Mouse (Mus musculus): ENCODE data around the gene Acot11. TPM values are rescaled to one million over a fixed set of nuclear protein-coding genes. Genes with fewer than 3 reads are reported as not detected.
"Not testable (repeated sequence)": the region's sequence is repeated elsewhere in the genome, so short reads cannot be mapped to it uniquely, and the experiment has no call there.

Acot11 gene
- polyA plus RNA-seq, 1 experiment from 2014 or later: 2.8 TPM

DNA sequence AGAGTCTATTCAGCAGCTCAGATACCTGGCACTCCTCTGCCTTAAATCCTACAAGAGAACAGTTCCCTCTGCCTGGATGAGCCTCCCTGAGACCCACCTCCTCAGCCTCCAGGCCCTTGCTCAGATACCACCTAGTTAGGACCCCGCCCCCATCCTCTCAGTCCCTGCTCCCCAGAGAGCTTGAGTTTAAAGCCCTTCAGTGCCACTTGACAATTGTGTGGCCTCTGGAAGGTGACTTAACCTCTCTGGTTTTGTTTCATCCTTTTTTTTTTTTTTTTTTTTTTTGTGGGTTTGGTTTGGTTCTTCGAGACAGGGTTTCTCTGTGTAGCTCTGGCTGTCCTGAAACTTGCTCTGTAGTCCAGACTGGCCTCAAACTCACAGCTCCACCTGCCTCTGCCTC, 9.5 kb downstream of the Acot11 start:
- no peaks in the 10 kb centered on the region for H3K36me3 ChIP-seq (ENCODE audit: control insufficient read depth, insufficient read depth, low read length)
- no peak overlapping the region for H3K4me3 ChIP-seq (ENCODE audit: low read depth, low read length)
- 0 out of 2 replicates have a peak, but pooled peaks cover 5% of the 10 kb centered on the region for H3K4me1 ChIP-seq (replicated peaks; ENCODE audit: control insufficient read depth, insufficient read depth)
- no peak overlapping the region for H3K9ac ChIP-seq (ENCODE audit: low read length)
- H3K4me2 ChIP-seq (replicated peaks; ENCODE audit: low read depth): no peak overlapping the region
- ATAC-seq (ENCODE audit: low FRiP score, low TSS enrichment) (no peak), DNase-seq (ENCODE audit: low spot score) (no peak)
- TF ChIP-seq CTCF (IDR thresholded peaks at IDR 0.05; ENCODE audit: low read depth): no peak
- TF ChIP-seq EP300 (optimal IDR thresholded peaks at IDR 0.05): no peak
- no peaks in the 10 kb centered on the region for H3K9me3 ChIP-seq (ENCODE audit: control insufficient read depth, low read length)
- no peak overlapping the region for H3K27ac ChIP-seq (replicated peaks)
- no peaks in the 10 kb centered on the region for H3K27me3 ChIP-seq (ENCODE audit: control insufficient read depth, insufficient read depth, low read length)
- WGBS: 92% methylated on average over 2 of the region's 2 CpGs

DNA sequence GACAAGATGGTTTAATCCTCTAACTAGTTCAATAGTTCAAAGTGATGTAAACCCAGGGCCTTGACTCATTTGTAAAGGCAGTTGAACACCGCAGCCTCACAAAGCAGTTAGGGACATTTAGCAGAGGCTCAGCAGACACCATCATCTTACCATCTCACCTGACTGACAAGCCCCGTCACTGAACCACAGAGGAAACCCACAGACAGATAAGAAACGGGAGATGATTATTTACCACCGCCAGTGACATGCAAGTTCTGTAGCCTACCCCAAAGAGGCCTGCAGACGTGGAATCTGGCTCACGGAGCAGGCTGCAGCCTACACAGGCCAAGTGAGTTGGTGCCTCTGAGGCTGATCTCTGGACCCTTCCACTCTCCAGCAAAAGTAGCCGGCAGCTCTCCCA, 10.6 kb downstream of the Acot11 start:
- ATAC-seq (ENCODE audit: low FRiP score, low TSS enrichment) (no peak), DNase-seq (ENCODE audit: low spot score) (no peak)
- Histone ChIP-seq H3K4me3 (ENCODE audit: low read depth, low read length) (no peak overlapping the region), H3K27ac (replicated peaks) (no peak overlapping the region), H3K4me2 (replicated peaks; ENCODE audit: low read depth) (no peak overlapping the region), H3K4me1 (replicated peaks; ENCODE audit: control insufficient read depth, insufficient read depth) (no peaks in the 10 kb centered on the region), H3K27me3 (ENCODE audit: control insufficient read depth, insufficient read depth, low read length) (no peaks in the 10 kb centered on the region), H3K9me3 (ENCODE audit: control insufficient read depth, low read length) (no peaks in the 10 kb centered on the region), H3K9ac (ENCODE audit: low read length) (no peak overlapping the region), H3K36me3 (ENCODE audit: control insufficient read depth, insufficient read depth, low read length) (no peaks in the 10 kb centered on the region)
- TF ChIP-seq CTCF (IDR thresholded peaks at IDR 0.05; ENCODE audit: low read depth): no peak
- no peak for TF ChIP-seq EP300 (optimal IDR thresholded peaks at IDR 0.05)
- 83% methylated on average over 7 of the region's 7 CpGs for WGBS

DNA sequence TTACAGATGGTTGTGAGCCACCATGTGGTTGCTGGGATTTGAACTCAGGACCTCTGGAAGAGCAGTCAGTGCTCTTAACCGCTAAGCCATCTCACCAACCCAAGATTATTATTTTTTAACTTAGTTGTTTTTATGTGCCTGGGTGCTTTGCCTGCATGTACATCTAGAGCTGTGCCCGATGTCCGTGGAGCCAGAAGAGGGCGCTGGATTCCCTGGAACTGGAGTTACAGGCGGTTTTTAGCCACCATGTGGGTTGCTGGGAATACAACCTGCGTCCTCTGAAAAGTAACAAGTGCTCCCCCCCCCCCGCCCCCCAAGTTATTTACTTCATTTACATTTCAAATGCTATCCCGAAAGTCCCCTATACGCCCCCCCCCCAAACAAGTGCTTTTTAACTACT, 11.0 kb downstream of the Acot11 start:
- DNase-seq (ENCODE audit: low spot score); H3K27ac ChIP-seq (replicated peaks); H3K27me3 ChIP-seq (ENCODE audit: control insufficient read depth, insufficient read depth, low read length); H3K4me3 ChIP-seq (ENCODE audit: low read depth, low read length); H3K36me3 ChIP-seq (ENCODE audit: control insufficient read depth, insufficient read depth, low read length); H3K4me1 ChIP-seq (replicated peaks; ENCODE audit: control insufficient read depth, insufficient read depth); H3K9ac ChIP-seq (ENCODE audit: low read length); H3K4me2 ChIP-seq (replicated peaks; ENCODE audit: low read depth); ATAC-seq (ENCODE audit: low FRiP score, low TSS enrichment); H3K9me3 ChIP-seq (ENCODE audit: control insufficient read depth, low read length): not testable (repeated sequence)
- WGBS: 93% methylated on average over 9 of the region's 9 CpGs
- TF ChIP-seq CTCF (IDR thresholded peaks at IDR 0.05; ENCODE audit: low read depth): 0 out of 2 replicates have a peak, but pooled peaks have one; percentile 9

DNA sequence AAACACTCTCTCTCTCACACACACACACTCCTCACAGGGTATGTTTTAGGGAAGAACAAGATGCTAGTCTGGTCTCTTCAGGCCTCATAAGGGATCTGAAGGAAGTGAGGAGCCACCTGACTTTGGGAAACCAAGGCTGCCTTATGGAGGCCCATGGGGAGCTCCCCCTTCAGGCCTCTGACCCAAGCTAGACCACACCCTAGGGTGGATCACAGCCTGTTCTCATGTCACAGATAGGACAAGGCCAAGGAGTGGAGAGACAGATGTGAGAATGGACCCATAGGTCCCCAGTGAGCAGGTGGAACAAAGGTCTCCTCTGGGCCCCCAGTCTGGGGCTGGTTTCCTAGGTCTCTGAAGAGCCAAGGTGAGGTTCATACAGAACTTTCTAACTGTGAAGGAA, 12.5 kb downstream of the Acot11 start:
- Histone ChIP-seq H3K4me2 (replicated peaks; ENCODE audit: low read depth) (no peak overlapping the region), H3K36me3 (ENCODE audit: control insufficient read depth, insufficient read depth, low read length) (no peaks in the 10 kb centered on the region), H3K27me3 (ENCODE audit: control insufficient read depth, insufficient read depth, low read length) (no peaks in the 10 kb centered on the region), H3K9ac (ENCODE audit: low read length) (no peak overlapping the region), H3K9me3 (ENCODE audit: control insufficient read depth, low read length) (no peaks in the 10 kb centered on the region), H3K4me1 (replicated peaks; ENCODE audit: control insufficient read depth, insufficient read depth) (no peaks in the 10 kb centered on the region), H3K4me3 (ENCODE audit: low read depth, low read length) (no peak overlapping the region), H3K27ac (replicated peaks) (no peak overlapping the region)
- DNase-seq (ENCODE audit: low spot score) (no peak), ATAC-seq (ENCODE audit: low FRiP score, low TSS enrichment) (no peak)
- no peak for TF ChIP-seq EP300 (optimal IDR thresholded peaks at IDR 0.05)
- no peak for TF ChIP-seq CTCF (IDR thresholded peaks at IDR 0.05; ENCODE audit: low read depth)

DNA sequence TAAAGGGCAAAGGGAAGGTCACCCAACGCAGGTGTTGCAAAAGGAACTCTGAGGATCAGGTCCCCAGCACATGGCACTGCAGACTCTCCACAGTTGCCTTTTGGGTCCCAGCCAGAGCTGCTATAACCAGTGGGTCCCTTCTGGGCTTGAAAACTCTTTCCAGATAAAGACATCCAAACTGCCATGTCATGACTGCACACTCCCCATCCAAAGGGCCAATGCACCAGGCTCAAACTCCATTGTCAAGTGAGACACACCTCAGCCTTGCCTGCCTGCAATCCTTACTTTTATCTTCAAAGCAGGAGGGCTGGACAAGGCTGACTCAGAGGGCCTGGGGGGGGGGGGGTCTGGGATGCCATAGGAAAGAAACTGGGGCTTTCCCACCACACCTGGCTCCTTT, 13.9 kb downstream of the Acot11 start:
- WGBS: 85% methylated on average over 1 of the region's 1 CpGs
- Histone ChIP-seq H3K4me1 (replicated peaks; ENCODE audit: control insufficient read depth, insufficient read depth) (no peaks in the 10 kb centered on the region), H3K9me3 (ENCODE audit: control insufficient read depth, low read length) (no peaks in the 10 kb centered on the region), H3K27ac (replicated peaks) (no peak overlapping the region), H3K4me3 (ENCODE audit: low read depth, low read length) (no peak overlapping the region), H3K9ac (ENCODE audit: low read length) (no peak overlapping the region), H3K4me2 (replicated peaks; ENCODE audit: low read depth) (no peak overlapping the region), H3K36me3 (ENCODE audit: control insufficient read depth, insufficient read depth, low read length) (no peaks in the 10 kb centered on the region), H3K27me3 (ENCODE audit: control insufficient read depth, insufficient read depth, low read length) (no peaks in the 10 kb centered on the region)
- DNase-seq (ENCODE audit: low spot score) (no peak), ATAC-seq (ENCODE audit: low FRiP score, low TSS enrichment) (peak; percentile 54; the same call in 1 of the 2 replicates)
- TF ChIP-seq CTCF (IDR thresholded peaks at IDR 0.05; ENCODE audit: low read depth) (no peak), EP300 (optimal IDR thresholded peaks at IDR 0.05) (no peak)

DNA sequence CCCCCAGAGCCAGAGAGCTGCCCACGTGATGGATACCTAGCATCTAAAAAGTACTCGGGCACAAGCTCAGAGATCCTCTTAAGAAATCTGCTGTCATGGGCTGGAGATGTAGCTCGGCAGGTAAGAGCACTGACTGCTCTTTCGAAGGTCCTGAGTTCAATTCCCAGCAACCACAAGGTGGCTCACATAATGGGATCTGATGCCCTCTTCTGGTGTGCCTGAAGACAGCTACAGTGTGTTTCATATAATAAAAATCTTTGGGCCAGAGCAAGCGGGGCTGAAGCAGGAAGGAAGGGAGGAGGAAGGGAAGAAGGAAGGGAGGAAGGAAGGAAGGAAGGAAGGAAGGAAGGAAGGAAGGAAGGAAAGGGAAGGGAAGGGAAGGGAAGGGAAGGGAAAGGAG, 14.6 kb downstream of the Acot11 start:
- WGBS: 67% methylated on average over 5 of the region's 5 CpGs
- H3K4me3 ChIP-seq (ENCODE audit: low read depth, low read length); H3K27ac ChIP-seq (replicated peaks); H3K4me1 ChIP-seq (replicated peaks; ENCODE audit: control insufficient read depth, insufficient read depth); H3K36me3 ChIP-seq (ENCODE audit: control insufficient read depth, insufficient read depth, low read length); H3K27me3 ChIP-seq (ENCODE audit: control insufficient read depth, insufficient read depth, low read length); H3K9me3 ChIP-seq (ENCODE audit: control insufficient read depth, low read length); DNase-seq (ENCODE audit: low spot score); H3K4me2 ChIP-seq (replicated peaks; ENCODE audit: low read depth); H3K9ac ChIP-seq (ENCODE audit: low read length); ATAC-seq (ENCODE audit: low FRiP score, low TSS enrichment): not testable (repeated sequence)
- TF ChIP-seq CTCF (IDR thresholded peaks at IDR 0.05; ENCODE audit: low read depth): peak; percentile 32
